Mouse (Mus musculus) heart, adult 2 months (tissue): ENCODE results near the gene Oit3. TPM values are rescaled to one million over a fixed set of nuclear protein-coding genes. Genes with fewer than 3 reads are reported as not detected.
"Not testable (repeated sequence)": the region's sequence is repeated elsewhere in the genome, so short reads cannot be mapped to it uniquely, and the experiment has no call there.

Source experiments
- DNase-seq, 2 experiments: peaks; one replicate each; pipeline ENCODE4 v3.0.0; 2021
- H3K27ac ChIP-seq: fragments of 200-600 bp; 2 replicates; pipeline ENCODE4 v1.8.1; 2022
- H3K27me3 ChIP-seq: fragments of 200-500 bp; 2 replicates; pipeline ENCODE4 v1.6.1; 2012; ENCODE audit warnings: mild to moderate bottlenecking, low read length, inconsistent platforms, mixed read lengths; ENCODE audit not compliant: control insufficient read depth, insufficient read depth
- H3K36me3 ChIP-seq: fragments of 200-500 bp; 2 replicates; pipeline ENCODE4 v1.6.1; 2012; ENCODE audit warnings: low read length, inconsistent platforms; ENCODE audit not compliant: control insufficient read depth, insufficient read depth
- H3K4me1 ChIP-seq: fragments of 200-500 bp; 2 replicates; pipeline ENCODE4 v1.6.1; 2011; ENCODE audit warnings: low read length; ENCODE audit not compliant: control insufficient read depth, insufficient read depth
- H3K4me3 ChIP-seq: fragments of 200-600 bp; 2 replicates; pipeline ENCODE4 v1.8.1; 2022
- H3K79me2 ChIP-seq: fragments of 200-500 bp; replicated peaks from 2 replicates; pipeline ENCODE4 v1.6.1; 2012; ENCODE audit warnings: mild to moderate bottlenecking, inconsistent platforms, low read length, moderate library complexity, mixed read lengths; ENCODE audit not compliant: control insufficient read depth, insufficient read depth
- H3K9ac ChIP-seq: fragments of 200-500 bp; 2 replicates; pipeline ENCODE4 v1.6.1; 2012; ENCODE audit warnings: low read depth, mild to moderate bottlenecking, control low read depth, inconsistent platforms, low read length, mixed read lengths
- CTCF ChIP-seq: fragments of 200-600 bp; IDR thresholded peaks from 2 replicates; pipeline ENCODE4 v1.8.1; 2022; ENCODE audit warnings: antibody characterized with exemption, mild to moderate bottlenecking, moderate library complexity
- EP300 ChIP-seq: fragments of 200-500 bp; IDR thresholded peaks from 2 replicates; pipeline ENCODE4 v1.6.1; 2011; ENCODE audit warnings: low read depth, low read length, control low read depth; ENCODE audit not compliant: insufficient read depth
- POLR2A ChIP-seq: fragments of 200-500 bp; IDR thresholded peaks from 2 replicates; pipeline ENCODE4 v1.6.1; 2011; ENCODE audit warnings: mild to moderate bottlenecking, low read depth, low read length, control low read depth; ENCODE audit not compliant: insufficient read depth
- WGBS: fragments of 180-500 bp; shearing (Covaris S2); methylation state at CpG from one replicate; pipeline ENCODE4 v1.1.7; 2018; 5-methylcytosine and 5-hydroxymethylcytosine counted together
- intact Hi-C: fragments of 180-260 bp; cut with DNase I; formaldehyde crosslinking; loops from one replicate; pipeline ENCODE4 v1.15.1; 2025
- polyA plus RNA-seq: library from polyadenylated mRNA; depleted of rRNA; stranded (reverse); fragments of >200 nt; gene quantifications from 2 replicates; pipeline ENCODE4 v1.2.3, GENCODE M21; 2012
- total RNA-seq, 2 experiments: library from RNA; stranded (reverse); gene quantifications; 2 replicates each; pipeline ENCODE4 v1.2.3; 2021

Oit3 gene
- total and polyA plus RNA-seq, 3 experiments = 0.55 TPM; not detected in 2

DNA sequence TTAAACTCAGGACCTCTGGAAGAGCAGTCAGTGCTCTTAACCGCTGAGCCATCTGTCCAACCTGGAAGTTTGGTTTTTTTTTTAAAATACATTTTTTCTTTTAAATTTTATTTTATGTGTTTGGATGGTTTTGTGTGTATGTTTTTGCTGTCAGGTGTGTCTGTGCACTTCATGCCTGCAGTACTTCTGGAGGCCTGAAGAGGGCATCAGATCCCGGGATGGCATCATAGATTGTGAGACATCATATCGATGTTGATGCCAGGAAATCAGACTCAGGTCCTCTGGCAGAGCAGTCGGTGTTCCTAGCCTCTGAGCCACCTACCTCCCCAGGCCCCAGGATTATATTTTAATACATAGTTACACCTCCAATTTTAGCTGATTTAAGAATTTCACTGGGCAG is 27.9 kb downstream of the Oit3 start:
- H3K79me2 ChIP-seq = no peaks in the 10 kb centered on the region
- no peaks in the 10 kb centered on the region for H3K27me3 ChIP-seq
- no peak for TF ChIP-seq POLR2A
- TF ChIP-seq EP300 = no peak
- TF ChIP-seq CTCF = peak; percentile 30
- no peak overlapping the region for H3K9ac ChIP-seq
- no peak for DNase-seq
- no peak overlapping the region for H3K27ac ChIP-seq
- no peaks in the 10 kb centered on the region for H3K4me1 ChIP-seq
- WGBS = 95% methylated on average over 4 of the region's 4 CpGs
- no peaks in the 10 kb centered on the region for H3K36me3 ChIP-seq
- H3K4me3 ChIP-seq = no peak overlapping the region
- intact Hi-C loops = no loop called here

DNA sequence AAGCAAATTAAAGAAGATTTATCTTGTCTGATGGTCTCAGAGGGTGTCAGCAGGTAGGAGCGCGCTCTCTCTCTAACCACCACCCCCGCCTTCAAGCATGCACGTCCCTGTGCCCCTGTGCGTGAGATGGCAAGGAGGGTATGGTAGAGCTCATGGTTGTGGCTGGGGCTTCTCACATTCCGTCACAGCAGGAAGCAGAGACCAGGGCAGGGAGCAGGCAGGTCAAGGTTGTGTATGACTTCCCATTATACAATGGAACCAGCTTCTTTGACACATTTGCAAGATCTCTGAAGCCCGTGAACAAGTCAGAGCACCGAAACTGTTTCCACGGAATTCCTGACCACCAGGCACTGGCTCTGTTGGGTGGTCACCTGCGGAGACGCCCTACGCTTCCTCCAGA is 31.3 kb downstream of the Oit3 start:
- whole genome bisulfite sequencing = 76% methylated on average over 12 of the region's 12 CpGs
- Histone ChIP-seq H3K79me2 (no peaks in the 10 kb centered on the region), H3K9ac (no peak overlapping the region), H3K27ac (no peak overlapping the region), H3K4me1 (no peaks in the 10 kb centered on the region), H3K27me3 (no peaks in the 10 kb centered on the region), H3K4me3 (no peak overlapping the region), H3K36me3 (no peaks in the 10 kb centered on the region)
- intact Hi-C loops = no loop called here
- TF ChIP-seq EP300 = no peak
- no peak for TF ChIP-seq POLR2A
- TF ChIP-seq CTCF = no peak
- no peak for DNase-seq

DNA sequence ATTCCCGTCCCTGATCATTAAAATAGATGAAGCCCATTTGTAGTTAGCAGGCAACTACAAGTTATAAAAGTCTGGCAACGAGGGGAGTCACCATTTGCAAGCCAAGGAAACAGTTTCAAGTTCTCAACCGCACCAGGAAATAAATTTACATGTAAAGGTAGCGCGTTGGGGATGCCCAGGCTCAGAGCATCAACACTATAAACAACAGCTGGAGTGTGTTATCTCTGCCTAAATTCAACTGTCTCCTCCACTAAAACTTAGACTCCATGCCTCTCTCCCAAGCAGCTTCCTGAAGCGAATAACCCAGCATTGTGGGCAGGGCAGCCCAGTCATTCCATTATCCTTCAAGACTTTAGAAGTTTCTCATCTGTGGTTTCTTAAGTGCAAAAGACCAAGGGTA is 33.1 kb downstream of the Oit3 start:
- H3K27me3 ChIP-seq = no peaks in the 10 kb centered on the region
- no peaks in the 10 kb centered on the region for H3K36me3 ChIP-seq
- no peaks in the 10 kb centered on the region for H3K4me1 ChIP-seq
- H3K4me3 ChIP-seq = no peak overlapping the region
- TF ChIP-seq CTCF (no peak), POLR2A (no peak), EP300 (no peak)
- H3K9ac ChIP-seq = no peak overlapping the region
- intact Hi-C loops = no loop called here
- no peak for DNase-seq
- WGBS = 66% methylated on average over 6 of the region's 6 CpGs
- no peak overlapping the region for H3K27ac ChIP-seq
- no peaks in the 10 kb centered on the region for H3K79me2 ChIP-seq

- TF ChIP-seq CTCF (no peak), EP300 (no peak), POLR2A (no peak)
- H3K4me3 ChIP-seq = no peak overlapping the region
- no peak overlapping the region for H3K27ac ChIP-seq
- H3K4me1 ChIP-seq = no peaks in the 10 kb centered on the region
- 47% methylated on average over 10 of the region's 10 CpGs for WGBS
- intact Hi-C loops = no loop called here
- no peak overlapping the region for H3K9ac ChIP-seq
- DNase-seq = no peak
- no peaks in the 10 kb centered on the region for H3K36me3 ChIP-seq
- no peaks in the 10 kb centered on the region for H3K27me3 ChIP-seq
- no peaks in the 10 kb centered on the region for H3K79me2 ChIP-seq
Measured at GRCm38 (mm10) chr10:59403793-59404149, 37.8 kb downstream of the Oit3 start.

GRCm38 (mm10) chr10:59402899-59403792 is 38.4 kb downstream of the Oit3 start, which contains the start of gene Pla2g12b:
Gene Pla2g12b, plus strand, starts transcription at chr10:59403660.
- no peaks in the 10 kb centered on the region for H3K4me1 ChIP-seq
- H3K4me3 ChIP-seq = no peak within 1 kb of the TSS
- WGBS = 59% methylated on average over 21 of the region's 21 CpGs
- H3K9ac ChIP-seq = no peak within 1 kb of the TSS
- DNase-seq = no peak
- H3K27me3 ChIP-seq = no peaks in the 10 kb centered on the region
- intact Hi-C loops = no loop called here
- TF ChIP-seq POLR2A (no peak), EP300 (no peak), CTCF (no peak)
- no peaks in the 10 kb centered on the region for H3K36me3 ChIP-seq
- H3K27ac ChIP-seq = no peak within 1 kb of the TSS
- no peaks in the 10 kb centered on the region for H3K79me2 ChIP-seq

DNA sequence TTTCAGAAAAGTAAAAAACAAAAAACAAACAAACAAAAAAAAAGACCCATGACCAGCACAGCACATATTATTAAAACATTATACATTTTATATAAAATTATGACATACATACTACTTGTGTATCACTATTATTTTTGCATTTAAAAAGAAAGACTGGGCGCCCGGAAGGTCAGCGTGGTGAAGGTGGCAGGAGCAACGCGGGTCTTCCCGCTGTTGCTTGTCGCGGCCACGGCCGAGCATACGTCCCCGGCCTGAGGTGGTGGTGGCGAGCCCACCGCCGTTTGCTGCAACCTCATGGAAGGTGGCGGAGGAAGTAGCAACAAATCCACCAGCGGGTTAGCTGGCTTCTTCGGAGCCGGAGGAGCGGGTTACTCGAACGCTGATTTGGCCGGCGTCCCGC is 46.1 kb downstream of the Oit3 start, which contains the start of gene Gm10273:
Gene Gm10273, plus strand, starts transcription at position 172 of the 400 bp plus-strand sequence.
- H3K79me2 ChIP-seq, H3K9ac ChIP-seq, H3K27me3 ChIP-seq, H3K4me3 ChIP-seq, H3K36me3 ChIP-seq, intact Hi-C loops, H3K27ac ChIP-seq, H3K4me1 ChIP-seq, DNase-seq: not testable (repeated sequence)
- WGBS = 92% methylated on average over 12 of the region's 25 CpGs
